Mouse (Mus musculus) brown adipose tissue, adult 24 weeks (tissue): Measurements from ENCODE around the gene Tef. TPM values are rescaled to one million over a fixed set of nuclear protein-coding genes. Genes with fewer than 3 reads are reported as not detected.

Experiments used
- H3K27ac ChIP-seq: fragments of 200-500 bp; replicated peaks from 2 replicates; pipeline ENCODE4 v1.5.1; 2012; ENCODE audit warnings: low read depth, mild to moderate bottlenecking, low read length
- H3K4me1 ChIP-seq: fragments of 200-500 bp; 2 replicates; pipeline ENCODE4 v1.6.1; 2012; ENCODE audit warnings: low read length, mixed read lengths; ENCODE audit not compliant: control insufficient read depth, insufficient read depth, insufficient read length
- H3K4me3 ChIP-seq: fragments of 200-500 bp; 2 replicates; pipeline ENCODE4 v1.5.1; 2012; ENCODE audit warnings: low read depth, mild to moderate bottlenecking, low read length, moderate library complexity; ENCODE audit not compliant: insufficient read depth
- polyA plus RNA-seq: library from polyadenylated mRNA; stranded (reverse); fragments of >200 nt; gene quantifications from 2 replicates; pipeline ENCODE4 v1.2.4, GENCODE M21; 2012; ENCODE audit not compliant: missing spikeins, insufficient read depth, insufficient read length

The Tef gene
- polyA plus RNA-seq, 1 experiment: 33.0 TPM

- peak overlapping the region; percentile 30; the same call in 1 of the 2 replicates for H3K27ac ChIP-seq
- H3K4me3 ChIP-seq: no peak overlapping the region
- H3K4me1 ChIP-seq: no peaks in the 10 kb centered on the region
These were observed 28.3 kb downstream of the Tef start for GRCm38 (mm10) chr15:81830530-81830929.

- peak overlapping the region; percentile 53 for H3K27ac ChIP-seq
- H3K4me3 ChIP-seq: no peak overlapping the region
- no peaks in the 10 kb centered on the region; the same call in 1 of the 2 replicates for H3K4me1 ChIP-seq
These were observed 29.1 kb downstream of the Tef start for GRCm38 (mm10) chr15:81831136-81831825.

- Histone ChIP-seq H3K27ac (peak overlapping the region; percentile 52; the same call in 1 of the 2 replicates), H3K4me1 (peaks cover 3% of the 10 kb centered on the region; the same call in 1 of the 2 replicates), H3K4me3 (no peak overlapping the region)
These were observed 30.0 kb downstream of the Tef start for GRCm38 (mm10) chr15:81832219-81832618.

- Histone ChIP-seq H3K4me3 (no peak overlapping the region), H3K4me1 (peaks cover 6% of the 10 kb centered on the region; the same call in 1 of the 2 replicates), H3K27ac (peak overlapping the region; percentile 92)
These were observed 31.3 kb downstream of the Tef start for GRCm38 (mm10) chr15:81833481-81833880.

- Histone ChIP-seq H3K27ac (peak overlapping the region; percentile 92), H3K4me3 (no peak overlapping the region), H3K4me1 (peaks cover 6% of the 10 kb centered on the region; the same call in 1 of the 2 replicates)
These were observed 32.1 kb downstream of the Tef start for GRCm38 (mm10) chr15:81834171-81834841.

GRCm38 (mm10) chr15:81835007-81835880, 33.0 kb downstream of the Tef start:
- Histone ChIP-seq H3K4me1 (peaks cover 8% of the 10 kb centered on the region), H3K27ac (peak overlapping the region; percentile 90), H3K4me3 (no peak overlapping the region)

- Histone ChIP-seq H3K4me1 (peaks cover 8% of the 10 kb centered on the region), H3K4me3 (peak overlapping the region; percentile 47), H3K27ac (peak overlapping the region; percentile 96)
These were observed 34.1 kb downstream of the Tef start for GRCm38 (mm10) chr15:81836124-81836821.

GRCm38 (mm10) chr15:81836966-81837920, 35.0 kb downstream of the Tef start:
- Histone ChIP-seq H3K4me3 (no peak overlapping the region), H3K4me1 (peaks cover 10% of the 10 kb centered on the region), H3K27ac (peak overlapping the region; percentile 96)

GRCm38 (mm10) chr15:81838554-81839235, 36.5 kb downstream of the Tef start:
- no peak overlapping the region for H3K4me3 ChIP-seq
- peak overlapping the region; percentile 96 for H3K27ac ChIP-seq
- peaks cover 10% of the 10 kb centered on the region for H3K4me1 ChIP-seq

GRCm38 (mm10) chr15:81839634-81840033, 37.4 kb downstream of the Tef start:
- peaks cover 10% of the 10 kb centered on the region for H3K4me1 ChIP-seq
- no peak overlapping the region for H3K4me3 ChIP-seq
- H3K27ac ChIP-seq: peak overlapping the region; percentile 99

- Histone ChIP-seq H3K27ac (peak overlapping the region; percentile 99), H3K4me3 (no peak overlapping the region), H3K4me1 (peaks cover 15% of the 10 kb centered on the region)
These were observed 38.1 kb downstream of the Tef start for GRCm38 (mm10) chr15:81840306-81840705.

- Histone ChIP-seq H3K27ac (peak overlapping the region; percentile 66), H3K4me1 (peaks cover 20% of the 10 kb centered on the region), H3K4me3 (no peak overlapping the region)
These were observed 40.1 kb downstream of the Tef start for GRCm38 (mm10) chr15:81842275-81842674.

GRCm38 (mm10) chr15:81845033-81845625, 42.9 kb downstream of the Tef start:
- H3K4me1 ChIP-seq: peaks cover 21% of the 10 kb centered on the region
- H3K4me3 ChIP-seq: no peak overlapping the region
- H3K27ac ChIP-seq: peak overlapping the region; percentile 99
